Mouse (Mus musculus): ENCODE data around the gene Ankrd13a.

Ankrd13a gene

GRCm38 (mm10) chr5:114774403-114775051, at the start of gene Ankrd13a:
Ankrd13a (plus strand) TSS chr5:114774677.
- DNase-seq (ENCODE audit: extremely low read depth, low read depth) = peak; percentile 85

- no peak for DNase-seq (ENCODE audit: extremely low read depth, low read depth)
Observed at GRCm38 (mm10) chr5:114728160-114728559, 46.3 kb upstream of the Ankrd13a start.

GRCm38 (mm10) chr5:114730129-114730528, 44.3 kb upstream of the Ankrd13a start:
- no peak for DNase-seq (ENCODE audit: extremely low read depth, low read depth)

GRCm38 (mm10) chr5:114731498-114731897, 43.0 kb upstream of the Ankrd13a start:
- no peak for DNase-seq (ENCODE audit: extremely low read depth, low read depth)

- no peak for DNase-seq (ENCODE audit: extremely low read depth, low read depth)
Observed at GRCm38 (mm10) chr5:114731969-114732368, 42.5 kb upstream of the Ankrd13a start.

- no peak for DNase-seq (ENCODE audit: extremely low read depth, low read depth)
Observed at GRCm38 (mm10) chr5:114733606-114734005, 40.9 kb upstream of the Ankrd13a start.

- DNase-seq (ENCODE audit: extremely low read depth, low read depth) = no peak
Observed at GRCm38 (mm10) chr5:114737090-114737887, 37.2 kb upstream of the Ankrd13a start.

GRCm38 (mm10) chr5:114738707-114739241, 35.7 kb upstream of the Ankrd13a start:
- no peak for DNase-seq (ENCODE audit: extremely low read depth, low read depth)

- no peak for DNase-seq (ENCODE audit: extremely low read depth, low read depth)
Observed at GRCm38 (mm10) chr5:114740595-114740994, 33.9 kb upstream of the Ankrd13a start.

- DNase-seq (ENCODE audit: extremely low read depth, low read depth) = no peak
Observed at GRCm38 (mm10) chr5:114742572-114742971, 31.9 kb upstream of the Ankrd13a start.

- no peak for DNase-seq (ENCODE audit: extremely low read depth, low read depth)
Observed at GRCm38 (mm10) chr5:114742998-114743696, 31.3 kb upstream of the Ankrd13a start.

GRCm38 (mm10) chr5:114743697-114744090, 30.8 kb upstream of the Ankrd13a start:
- no peak for DNase-seq (ENCODE audit: extremely low read depth, low read depth)

- DNase-seq (ENCODE audit: extremely low read depth, low read depth) = peak; percentile 30
Observed at GRCm38 (mm10) chr5:114745581-114745980, 28.9 kb upstream of the Ankrd13a start.

- DNase-seq (ENCODE audit: extremely low read depth, low read depth) = no peak
Observed at GRCm38 (mm10) chr5:114746886-114747285, 27.6 kb upstream of the Ankrd13a start.

GRCm38 (mm10) chr5:114747521-114747920, 27.0 kb upstream of the Ankrd13a start:
- DNase-seq (ENCODE audit: extremely low read depth, low read depth) = no peak

GRCm38 (mm10) chr5:114750325-114750724, 24.2 kb upstream of the Ankrd13a start:
- DNase-seq (ENCODE audit: extremely low read depth, low read depth) = no peak

- DNase-seq (ENCODE audit: extremely low read depth, low read depth) = no peak
Observed at GRCm38 (mm10) chr5:114752397-114752796, 22.1 kb upstream of the Ankrd13a start.

GRCm38 (mm10) chr5:114753384-114753783, 21.1 kb upstream of the Ankrd13a start:
- DNase-seq (ENCODE audit: extremely low read depth, low read depth) = no peak

GRCm38 (mm10) chr5:114759536-114760090, 14.9 kb upstream of the Ankrd13a start:
- no peak for DNase-seq (ENCODE audit: extremely low read depth, low read depth)

GRCm38 (mm10) chr5:114761980-114762379, 12.5 kb upstream of the Ankrd13a start:
- DNase-seq (ENCODE audit: extremely low read depth, low read depth) = no peak
